Mouse (Mus musculus): ENCODE measurements around the gene Mcam. TPM values are rescaled to one million over a fixed set of nuclear protein-coding genes. Genes with fewer than 3 reads are reported as not detected.
A peak's percentile ranks its signal among the peaks of the same experiment; 100 is the strongest.

Mcam gene
- polyA plus RNA-seq, 1 experiment from 2014 or later, result 9.6 TPM

DNA sequence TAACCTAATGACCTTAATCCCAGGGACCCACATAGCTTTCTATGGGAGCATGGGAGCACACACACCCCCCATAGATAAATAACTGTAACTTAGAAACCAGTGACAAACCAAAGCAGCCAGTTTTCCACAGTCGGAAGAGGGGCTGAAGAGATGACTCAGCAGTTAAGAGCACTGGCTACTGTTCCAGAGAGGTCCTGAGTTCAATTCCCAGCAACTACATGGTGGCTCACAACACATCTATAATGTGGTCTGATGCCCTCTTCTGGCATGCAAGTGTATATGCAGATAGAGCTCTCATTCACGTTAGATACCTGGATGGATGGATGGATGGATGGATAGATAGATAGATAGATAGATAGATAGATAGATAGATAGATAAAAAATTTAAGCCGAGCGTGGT is 18.1 kb upstream of the Mcam start:
- WGBS, result 94% methylated on average over 4 of the region's 4 CpGs
- no peaks in the 10 kb centered on the region for H3K27me3 ChIP-seq (ENCODE audit: control insufficient read depth, insufficient read depth, low read depth, low read length)
- no peaks in the 10 kb centered on the region for H3K9me3 ChIP-seq (replicated peaks; ENCODE audit: control insufficient read depth, low read length, poor library complexity, severe bottlenecking)
- no peaks in the 10 kb centered on the region for H3K36me3 ChIP-seq (ENCODE audit: control insufficient read depth, insufficient read depth, low read length)
- no peak overlapping the region for H3K4me3 ChIP-seq (ENCODE audit: low read depth, low read length)
- peaks cover 3% of the 10 kb centered on the region; the same call in 1 of the 2 replicates for H3K4me1 ChIP-seq (ENCODE audit: control insufficient read depth, insufficient read depth, low read length)
- H3K27ac ChIP-seq (ENCODE audit: low read length), result no peak overlapping the region
- H3K9ac ChIP-seq (ENCODE audit: low read depth, low read length), result no peak overlapping the region
- no peak overlapping the region for H3K4me2 ChIP-seq (ENCODE audit: low read length)
- ATAC-seq, result no peak

- Histone ChIP-seq H3K27ac (ENCODE audit: low read length) (no peak overlapping the region), H3K27me3 (ENCODE audit: control insufficient read depth, insufficient read depth, low read depth, low read length) (no peaks in the 10 kb centered on the region), H3K9me3 (replicated peaks; ENCODE audit: control insufficient read depth, low read length, poor library complexity, severe bottlenecking) (no peaks in the 10 kb centered on the region), H3K4me3 (ENCODE audit: low read depth, low read length) (no peak overlapping the region), H3K36me3 (ENCODE audit: control insufficient read depth, insufficient read depth, low read length) (no peaks in the 10 kb centered on the region), H3K4me1 (ENCODE audit: control insufficient read depth, insufficient read depth, low read length) (no peaks in the 10 kb centered on the region), H3K9ac (ENCODE audit: low read depth, low read length) (no peak overlapping the region), H3K4me2 (ENCODE audit: low read length) (no peak overlapping the region)
- no peak for ATAC-seq
- 51% methylated on average over 5 of the region's 5 CpGs for WGBS
These were observed 15.3 kb upstream of the Mcam start for GRCm38 (mm10) chr9:44119011-44119410.

DNA sequence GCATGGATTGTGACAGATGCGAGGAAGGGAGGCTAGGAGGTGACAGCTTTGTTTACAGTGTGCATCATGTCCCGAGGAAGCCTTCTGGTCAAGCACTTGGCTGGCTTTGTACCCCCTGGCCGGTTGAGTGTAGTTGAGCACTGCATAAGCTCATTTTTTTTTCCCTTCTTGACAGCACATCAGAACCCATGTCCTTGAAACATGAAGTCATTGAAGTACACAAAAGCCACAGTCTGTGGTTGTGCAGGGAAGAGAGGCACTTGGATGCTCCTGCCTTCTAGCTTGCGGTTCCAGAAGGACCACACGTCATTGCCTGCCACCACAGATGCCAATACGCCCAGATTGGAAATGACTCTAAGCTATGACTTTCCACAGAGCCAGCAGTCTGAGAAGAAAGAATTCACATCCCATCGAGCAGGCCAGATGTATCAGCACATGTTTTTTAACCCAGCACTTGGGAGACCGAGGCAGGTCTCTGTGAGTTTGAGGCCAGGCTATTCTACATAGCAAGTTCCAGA is 14.3 kb upstream of the Mcam start:
- no peak for ATAC-seq
- Histone ChIP-seq H3K36me3 (ENCODE audit: control insufficient read depth, insufficient read depth, low read length) (no peaks in the 10 kb centered on the region), H3K27ac (ENCODE audit: low read length) (no peak overlapping the region), H3K27me3 (ENCODE audit: control insufficient read depth, insufficient read depth, low read depth, low read length) (no peaks in the 10 kb centered on the region), H3K9ac (ENCODE audit: low read depth, low read length) (no peak overlapping the region), H3K4me3 (ENCODE audit: low read depth, low read length) (no peak overlapping the region), H3K4me1 (ENCODE audit: control insufficient read depth, insufficient read depth, low read length) (no peaks in the 10 kb centered on the region), H3K9me3 (replicated peaks; ENCODE audit: control insufficient read depth, low read length, poor library complexity, severe bottlenecking) (no peaks in the 10 kb centered on the region), H3K4me2 (ENCODE audit: low read length) (no peak overlapping the region)
- WGBS, result 86% methylated on average over 8 of the region's 8 CpGs

DNA sequence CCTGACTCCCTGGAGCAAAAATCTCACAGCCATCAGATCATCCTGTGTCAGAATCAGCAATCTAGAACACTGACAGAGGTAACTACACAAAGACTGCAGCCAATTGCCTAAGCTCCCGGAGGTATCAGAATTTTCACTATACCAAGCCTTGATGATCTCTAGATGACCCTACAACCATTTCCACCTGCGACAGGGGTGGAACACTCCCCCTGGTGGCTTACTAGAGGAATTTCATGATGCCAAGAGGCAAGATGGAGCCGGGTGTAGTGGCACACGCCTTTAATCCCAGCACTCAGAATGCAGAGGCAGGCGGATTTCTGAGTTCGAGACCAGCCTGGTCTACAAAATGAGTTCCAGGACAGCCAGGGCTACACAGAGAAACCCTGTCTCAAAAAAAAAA is 10.0 kb upstream of the Mcam start:
- WGBS, result 65% methylated on average over 6 of the region's 6 CpGs
- H3K4me3 ChIP-seq (ENCODE audit: low read depth, low read length), result no peak overlapping the region
- ATAC-seq, result no peak
- no peaks in the 10 kb centered on the region for H3K9me3 ChIP-seq (replicated peaks; ENCODE audit: control insufficient read depth, low read length, poor library complexity, severe bottlenecking)
- 0 out of 2 replicates have a peak, but pooled peaks cover 1% of the 10 kb centered on the region for H3K27me3 ChIP-seq (ENCODE audit: control insufficient read depth, insufficient read depth, low read depth, low read length)
- no peaks in the 10 kb centered on the region for H3K36me3 ChIP-seq (ENCODE audit: control insufficient read depth, insufficient read depth, low read length)
- H3K9ac ChIP-seq (ENCODE audit: low read depth, low read length), result no peak overlapping the region
- H3K4me1 ChIP-seq (ENCODE audit: control insufficient read depth, insufficient read depth, low read length), result 0 out of 2 replicates have a peak, but pooled peaks cover 4% of the 10 kb centered on the region
- H3K27ac ChIP-seq (ENCODE audit: low read length), result no peak overlapping the region
- no peak overlapping the region for H3K4me2 ChIP-seq (ENCODE audit: low read length)

DNA sequence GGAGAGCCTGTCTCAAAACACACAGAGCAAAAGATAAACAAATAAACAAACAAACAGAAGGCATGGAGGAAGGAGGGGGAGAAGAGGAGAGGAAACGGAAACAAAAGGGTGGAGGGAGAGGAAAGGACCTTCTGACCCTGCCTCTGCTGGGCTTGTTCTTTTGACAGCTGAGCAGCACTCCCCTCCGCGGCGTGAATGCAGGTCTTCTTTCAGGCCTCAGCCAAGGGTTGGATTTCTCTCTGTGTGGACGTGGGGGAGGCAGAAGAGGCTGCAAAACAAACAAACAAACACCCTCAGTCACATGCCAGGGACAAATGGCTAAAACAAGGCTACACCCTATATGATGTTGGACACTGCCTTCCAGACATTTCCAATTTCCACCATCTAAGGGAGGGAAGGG is 9.2 kb upstream of the Mcam start:
- no peaks in the 10 kb centered on the region for H3K9me3 ChIP-seq (replicated peaks; ENCODE audit: control insufficient read depth, low read length, poor library complexity, severe bottlenecking)
- no peak overlapping the region for H3K27ac ChIP-seq (ENCODE audit: low read length)
- peaks cover 9% of the 10 kb centered on the region for H3K4me1 ChIP-seq (ENCODE audit: control insufficient read depth, insufficient read depth, low read length)
- H3K4me3 ChIP-seq (ENCODE audit: low read depth, low read length), result no peak overlapping the region
- H3K9ac ChIP-seq (ENCODE audit: low read depth, low read length), result no peak overlapping the region
- ATAC-seq, result no peak
- H3K36me3 ChIP-seq (ENCODE audit: control insufficient read depth, insufficient read depth, low read length), result no peaks in the 10 kb centered on the region
- WGBS, result 56% methylated on average over 5 of the region's 5 CpGs
- H3K4me2 ChIP-seq (ENCODE audit: low read length), result no peak overlapping the region
- 0 out of 2 replicates have a peak, but pooled peaks cover 6% of the 10 kb centered on the region for H3K27me3 ChIP-seq (ENCODE audit: control insufficient read depth, insufficient read depth, low read depth, low read length)

- Histone ChIP-seq H3K9ac (ENCODE audit: low read depth, low read length) (no peak overlapping the region), H3K36me3 (ENCODE audit: control insufficient read depth, insufficient read depth, low read length) (no peaks in the 10 kb centered on the region), H3K4me2 (ENCODE audit: low read length) (peak overlapping the region; percentile 33), H3K4me3 (ENCODE audit: low read depth, low read length) (no peak overlapping the region), H3K27ac (ENCODE audit: low read length) (no peak overlapping the region), H3K9me3 (replicated peaks; ENCODE audit: control insufficient read depth, low read length, poor library complexity, severe bottlenecking) (no peaks in the 10 kb centered on the region), H3K27me3 (ENCODE audit: control insufficient read depth, insufficient read depth, low read depth, low read length) (0 out of 2 replicates have a peak, but pooled peaks cover 6% of the 10 kb centered on the region), H3K4me1 (ENCODE audit: control insufficient read depth, insufficient read depth, low read length) (peaks cover 11% of the 10 kb centered on the region)
- peak; percentile 69; the same call in 1 of the 2 replicates for ATAC-seq
- WGBS, result 30% methylated on average over 18 of the region's 18 CpGs
These were observed 8.5 kb upstream of the Mcam start for GRCm38 (mm10) chr9:44125546-44126428.

GRCm38 (mm10) chr9:44126746-44127145 is 7.5 kb upstream of the Mcam start:
- H3K9ac ChIP-seq (ENCODE audit: low read depth, low read length), result no peak overlapping the region
- H3K9me3 ChIP-seq (replicated peaks; ENCODE audit: control insufficient read depth, low read length, poor library complexity, severe bottlenecking), result no peaks in the 10 kb centered on the region
- H3K27me3 ChIP-seq (ENCODE audit: control insufficient read depth, insufficient read depth, low read depth, low read length), result peaks cover 10% of the 10 kb centered on the region; the same call in 1 of the 2 replicates
- H3K4me3 ChIP-seq (ENCODE audit: low read depth, low read length), result no peak overlapping the region
- ATAC-seq, result no peak
- no peak overlapping the region for H3K27ac ChIP-seq (ENCODE audit: low read length)
- H3K36me3 ChIP-seq (ENCODE audit: control insufficient read depth, insufficient read depth, low read length), result no peaks in the 10 kb centered on the region
- H3K4me1 ChIP-seq (ENCODE audit: control insufficient read depth, insufficient read depth, low read length), result peaks cover 11% of the 10 kb centered on the region
- WGBS, result 83% methylated on average over 3 of the region's 3 CpGs
- no peak overlapping the region for H3K4me2 ChIP-seq (ENCODE audit: low read length)

DNA sequence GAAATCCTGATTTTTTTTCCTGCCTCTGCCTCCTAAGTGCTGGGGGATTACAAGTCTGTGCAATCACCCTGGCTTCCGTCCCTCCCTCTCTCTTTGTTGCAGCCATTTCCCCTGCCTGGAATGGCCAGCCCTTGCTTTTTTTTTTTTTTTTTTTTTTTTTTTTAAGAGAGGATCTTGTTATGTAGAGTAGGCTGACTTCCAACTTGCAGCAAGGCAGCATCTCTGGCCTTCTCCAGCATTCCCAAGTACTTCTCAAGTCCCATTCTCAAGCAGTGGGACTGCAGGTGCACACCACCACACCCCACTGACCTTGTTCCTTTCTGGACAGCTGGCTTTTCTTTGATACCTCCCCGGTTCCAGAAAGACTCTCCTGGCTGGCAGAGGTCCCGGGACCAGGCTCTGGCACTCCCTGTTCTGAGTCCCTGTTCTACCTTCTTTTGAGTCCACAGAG is 6.9 kb upstream of the Mcam start:
- ATAC-seq, result no peak
- H3K4me1 ChIP-seq (ENCODE audit: control insufficient read depth, insufficient read depth, low read length), result peaks cover 11% of the 10 kb centered on the region
- no peaks in the 10 kb centered on the region for H3K9me3 ChIP-seq (replicated peaks; ENCODE audit: control insufficient read depth, low read length, poor library complexity, severe bottlenecking)
- WGBS, result 48% methylated on average over 3 of the region's 3 CpGs
- H3K4me3 ChIP-seq (ENCODE audit: low read depth, low read length), result no peak overlapping the region
- no peak overlapping the region for H3K9ac ChIP-seq (ENCODE audit: low read depth, low read length)
- H3K27ac ChIP-seq (ENCODE audit: low read length), result no peak overlapping the region
- H3K27me3 ChIP-seq (ENCODE audit: control insufficient read depth, insufficient read depth, low read depth, low read length), result peaks cover 13% of the 10 kb centered on the region
- H3K4me2 ChIP-seq (ENCODE audit: low read length), result no peak overlapping the region
- H3K36me3 ChIP-seq (ENCODE audit: control insufficient read depth, insufficient read depth, low read length), result no peaks in the 10 kb centered on the region

DNA sequence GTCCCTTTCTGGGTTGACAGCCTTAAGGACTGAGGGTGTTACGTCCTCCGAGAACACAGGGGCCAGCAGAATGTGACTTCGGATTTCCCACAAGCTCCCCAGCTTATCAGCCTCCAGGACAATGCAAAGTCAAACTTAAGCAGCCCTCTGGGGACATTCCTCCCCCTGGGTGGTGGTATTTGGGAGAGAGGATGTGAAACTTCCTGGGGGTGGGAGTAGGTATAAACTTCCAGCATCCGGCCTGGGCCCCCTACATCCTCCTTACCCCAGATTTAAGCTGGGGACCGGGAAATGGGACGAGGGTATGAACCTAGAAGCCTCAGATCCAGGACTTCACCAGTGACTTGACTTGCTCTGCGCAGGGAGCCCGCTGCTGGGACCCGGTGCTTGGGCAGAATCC is 4.6 kb upstream of the Mcam start:
- Histone ChIP-seq H3K4me1 (ENCODE audit: control insufficient read depth, insufficient read depth, low read length) (peaks cover 20% of the 10 kb centered on the region), H3K4me2 (ENCODE audit: low read length) (peak overlapping the region; percentile 55), H3K4me3 (ENCODE audit: low read depth, low read length) (peak overlapping the region; percentile 29), H3K9me3 (replicated peaks; ENCODE audit: control insufficient read depth, low read length, poor library complexity, severe bottlenecking) (no peaks in the 10 kb centered on the region), H3K27ac (ENCODE audit: low read length) (no peak overlapping the region; the same call in 1 of the 2 replicates), H3K9ac (ENCODE audit: low read depth, low read length) (peak overlapping the region; percentile 53), H3K36me3 (ENCODE audit: control insufficient read depth, insufficient read depth, low read length) (no peaks in the 10 kb centered on the region), H3K27me3 (ENCODE audit: control insufficient read depth, insufficient read depth, low read depth, low read length) (peaks cover 33% of the 10 kb centered on the region)
- 6% methylated on average over 9 of the region's 9 CpGs for WGBS
- no peak for ATAC-seq

All from midbrain, embryonic 16.5 days (tissue).